Mouse (Mus musculus) testis, adult 2 months (tissue): Measurements from ENCODE around the gene Sart1. TPM values are rescaled to one million over a fixed set of nuclear protein-coding genes. Genes with fewer than 3 reads are reported as not detected.
"Not testable (repeated sequence)": the region's sequence is repeated elsewhere in the genome, so short reads cannot be mapped to it uniquely, and the experiment has no call there.

Experiments used
- H3K27ac ChIP-seq: fragments of 200-500 bp; 2 replicates; pipeline ENCODE4 v1.5.1; 2012; ENCODE audit warnings: low read depth, low read length; ENCODE audit not compliant: control insufficient read depth, insufficient read depth
- H3K27me3 ChIP-seq: fragments of 200-500 bp; 2 replicates; pipeline ENCODE4 v1.6.1; 2012; ENCODE audit warnings: mild to moderate bottlenecking, low read length, moderate library complexity; ENCODE audit not compliant: control insufficient read depth, insufficient read depth
- H3K36me3 ChIP-seq: fragments of 200-500 bp; 2 replicates; pipeline ENCODE4 v1.6.1; 2012; ENCODE audit warnings: mild to moderate bottlenecking, low read length; ENCODE audit not compliant: control insufficient read depth, insufficient read depth
- H3K4me1 ChIP-seq: fragments of 200-500 bp; 2 replicates; pipeline ENCODE4 v1.6.1; 2012; ENCODE audit warnings: low read length; ENCODE audit not compliant: control insufficient read depth, insufficient read depth
- H3K4me3 ChIP-seq: fragments of 200-500 bp; 2 replicates; pipeline ENCODE4 v1.5.1; 2012; ENCODE audit warnings: low read depth, mild to moderate bottlenecking, low read length, moderate library complexity, mixed read lengths; ENCODE audit not compliant: control insufficient read depth
- CTCF ChIP-seq: fragments of 200-500 bp; IDR thresholded peaks from 2 replicates; pipeline ENCODE4 v1.5.1; 2012; ENCODE audit warnings: low read depth, mild to moderate bottlenecking, inconsistent platforms, low read length, moderate library complexity; ENCODE audit not compliant: control insufficient read depth, insufficient read depth, insufficient replicate concordance
- POLR2A ChIP-seq: fragments of 200-500 bp; IDR thresholded peaks from 2 replicates; pipeline ENCODE4 v1.6.1; 2012; ENCODE audit warnings: low read depth, mild to moderate bottlenecking, inconsistent platforms, low read length, moderate library complexity; ENCODE audit not compliant: control insufficient read depth
- polyA plus RNA-seq: library from polyadenylated mRNA; depleted of rRNA; stranded (reverse); fragments of >200 nt; gene quantifications from 2 replicates; pipeline ENCODE4 v1.2.3, GENCODE M21; 2012

The Sart1 gene
- polyA plus RNA-seq, 1 experiment: 32.8 TPM

DNA sequence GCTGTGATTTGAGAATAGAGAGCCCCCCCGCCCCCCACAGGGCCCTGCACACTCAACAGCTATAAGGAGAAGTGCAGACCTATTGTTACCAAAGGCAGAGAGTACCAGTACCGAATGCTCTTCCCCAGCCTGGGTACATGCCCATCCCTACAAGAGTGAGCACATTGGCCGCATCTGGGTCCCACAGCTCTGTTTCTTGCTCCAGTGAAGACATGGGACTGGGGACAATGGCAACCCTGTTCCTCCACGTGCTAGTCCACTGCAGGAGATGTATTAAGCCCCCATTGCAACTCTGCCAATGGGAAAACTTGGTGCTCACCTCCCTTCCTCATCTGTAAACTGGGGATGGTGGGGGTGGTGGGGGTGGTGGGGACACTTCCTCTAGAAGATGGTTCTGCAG is 25.3 kb upstream of the Sart1 start:
- Histone ChIP-seq H3K4me1 (peaks cover 9% of the 10 kb centered on the region), H3K4me3 (no peak overlapping the region), H3K27ac (no peak overlapping the region), H3K27me3 (no peaks in the 10 kb centered on the region), H3K36me3 (no peaks in the 10 kb centered on the region)
- TF ChIP-seq POLR2A: no peak
- no peak for TF ChIP-seq CTCF

DNA sequence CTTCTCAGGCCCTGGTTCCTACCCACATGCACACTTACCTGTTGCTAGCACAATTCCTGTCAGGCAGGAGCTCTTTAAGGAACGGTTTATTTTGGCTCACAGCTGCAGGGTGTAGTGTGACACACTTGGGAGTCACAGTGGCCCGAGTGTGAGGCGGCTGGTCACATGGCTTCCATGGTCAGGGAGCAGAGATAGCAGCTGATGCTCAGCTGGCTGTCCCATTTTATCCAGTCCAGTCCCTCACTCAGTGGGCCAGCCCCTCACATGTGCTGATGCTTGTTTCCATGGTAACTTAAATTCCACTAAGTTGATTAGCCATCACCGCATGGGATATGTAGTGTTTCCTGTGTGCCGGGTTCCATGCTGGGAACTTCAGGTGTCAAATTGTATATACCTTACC is 23.5 kb upstream of the Sart1 start:
- H3K27me3 ChIP-seq: no peaks in the 10 kb centered on the region
- H3K4me1 ChIP-seq: peaks cover 9% of the 10 kb centered on the region
- no peak overlapping the region for H3K27ac ChIP-seq
- H3K36me3 ChIP-seq: no peaks in the 10 kb centered on the region
- no peak overlapping the region for H3K4me3 ChIP-seq
- TF ChIP-seq CTCF (no peak), POLR2A (no peak)

DNA sequence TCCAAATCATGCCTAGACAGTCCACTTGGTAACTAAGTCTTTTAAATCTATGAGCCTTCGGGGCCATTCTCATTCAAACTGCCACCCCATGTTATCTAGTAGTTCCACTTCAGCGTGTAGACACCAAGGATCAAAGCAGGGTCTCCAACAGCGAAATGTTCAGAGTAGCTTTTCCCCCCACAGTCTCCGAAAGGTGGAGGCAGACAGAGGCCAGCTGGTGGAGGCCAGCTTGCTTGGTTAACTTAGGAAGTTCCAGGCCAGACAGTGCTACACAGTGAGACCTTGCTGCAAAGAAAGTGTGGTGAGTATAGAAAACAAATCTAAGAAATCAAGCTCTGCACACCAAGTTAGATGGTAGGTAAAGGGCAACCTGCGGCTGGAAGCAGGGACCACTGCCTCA is 22.1 kb upstream of the Sart1 start:
- no peaks in the 10 kb centered on the region for H3K27me3 ChIP-seq
- peaks cover 11% of the 10 kb centered on the region for H3K4me1 ChIP-seq
- TF ChIP-seq POLR2A: no peak
- TF ChIP-seq CTCF: no peak
- no peak overlapping the region for H3K27ac ChIP-seq
- no peaks in the 10 kb centered on the region for H3K36me3 ChIP-seq
- no peak overlapping the region for H3K4me3 ChIP-seq

DNA sequence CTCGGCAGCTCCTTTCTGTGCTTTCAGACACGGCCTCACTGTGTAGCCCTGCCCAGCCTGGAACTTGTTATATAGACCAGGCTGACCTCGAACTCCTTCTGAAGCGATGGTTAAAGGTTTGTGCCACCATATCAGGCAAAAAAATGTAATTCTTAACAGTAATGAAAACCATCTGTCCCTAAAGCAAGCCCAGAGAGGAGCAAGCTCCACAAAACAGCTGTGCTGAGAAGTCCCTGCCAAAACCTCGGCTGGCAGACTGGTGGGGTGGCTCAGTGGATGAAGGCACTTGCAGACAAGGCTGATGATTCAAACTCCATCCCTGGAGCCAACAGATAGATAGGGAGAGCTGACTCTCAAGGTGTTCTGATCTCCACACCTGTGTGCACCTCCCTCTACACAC is 20.6 kb upstream of the Sart1 start:
- no peaks in the 10 kb centered on the region for H3K27me3 ChIP-seq
- peak overlapping the region; percentile 23; the same call in 1 of the 2 replicates for H3K27ac ChIP-seq
- H3K36me3 ChIP-seq: no peaks in the 10 kb centered on the region
- TF ChIP-seq POLR2A (no peak), CTCF (no peak)
- H3K4me1 ChIP-seq: peaks cover 7% of the 10 kb centered on the region
- H3K4me3 ChIP-seq: no peak overlapping the region

DNA sequence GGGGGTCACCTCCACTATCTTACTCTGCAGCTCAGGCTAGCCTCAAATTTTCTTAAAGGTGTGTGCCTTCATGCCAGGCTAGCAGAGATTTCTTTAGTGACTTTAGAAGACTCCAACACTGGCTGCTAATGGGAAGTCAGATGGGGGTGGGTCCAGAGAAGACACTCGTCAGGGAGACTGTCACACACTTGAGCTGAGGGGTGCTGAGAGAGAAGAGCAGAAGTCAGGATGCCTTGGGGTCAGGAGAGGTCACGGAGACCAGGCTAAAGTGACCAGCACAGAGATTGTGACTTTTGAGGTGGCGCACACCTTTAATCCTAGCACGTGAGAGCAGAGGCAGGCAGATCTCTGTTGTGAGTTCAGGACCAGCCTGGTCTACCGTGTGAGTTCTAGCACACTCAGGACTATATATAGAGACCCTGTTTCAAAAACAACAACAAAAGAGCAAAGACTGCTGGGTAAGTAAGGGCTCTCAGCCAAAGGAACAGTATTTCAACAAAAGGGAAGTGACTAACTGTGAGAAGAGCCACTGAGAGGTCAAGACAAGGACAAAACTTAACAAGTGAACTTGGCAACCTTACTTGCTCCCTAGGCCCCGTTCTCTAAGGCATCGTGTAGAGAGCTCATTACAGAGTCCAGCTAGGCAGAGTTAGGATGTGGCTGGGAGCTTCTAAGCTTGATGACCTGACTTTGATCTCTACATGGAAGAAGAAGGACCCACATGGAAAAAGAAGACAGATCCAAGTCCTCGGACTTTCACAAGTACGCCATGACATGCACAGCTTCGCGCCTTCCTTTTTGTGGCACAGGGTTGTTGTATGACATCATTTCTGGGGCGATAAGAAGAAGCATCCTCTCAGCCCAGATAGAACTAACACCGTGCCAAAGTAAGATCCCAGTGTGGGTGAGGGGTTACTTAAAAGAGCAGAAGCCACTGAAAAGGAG is 19.8 kb upstream of the Sart1 start:
- H3K4me3 ChIP-seq: no peak overlapping the region

DNA sequence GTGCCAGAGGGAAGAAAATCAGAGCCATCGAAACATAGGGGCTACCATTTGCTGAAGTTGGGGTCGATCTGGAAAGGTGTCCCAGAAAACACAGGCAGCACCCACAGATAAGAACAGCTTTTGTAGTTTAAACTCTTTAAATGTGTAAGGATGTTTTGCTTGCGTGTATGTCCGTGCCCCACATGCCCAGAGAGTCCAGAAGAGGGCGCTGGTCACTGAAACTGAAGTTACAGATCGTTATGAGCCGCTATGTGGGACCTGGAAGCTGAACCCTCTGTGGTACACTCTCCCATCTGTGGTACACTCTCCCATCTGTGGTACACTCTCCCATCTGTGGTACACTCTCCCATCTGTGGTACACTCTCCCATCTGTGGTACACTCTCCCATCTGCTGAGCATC is 18.6 kb upstream of the Sart1 start:
- peak overlapping the region; percentile 70 for H3K4me3 ChIP-seq
- TF ChIP-seq POLR2A: no peak
- TF ChIP-seq CTCF: peak; percentile 64; the same call in 1 of the 2 replicates
- peaks cover 12% of the 10 kb centered on the region for H3K4me1 ChIP-seq

More for the DNA sequence above, 19.8 kb upstream of the Sart1 start:
- TF ChIP-seq CTCF (no peak), POLR2A (no peak)
- Histone ChIP-seq H3K36me3 (no peaks in the 10 kb centered on the region), H3K4me1 (peaks cover 7% of the 10 kb centered on the region), H3K27me3 (no peaks in the 10 kb centered on the region), H3K27ac (peak overlapping the region; percentile 23; the same call in 1 of the 2 replicates)

DNA sequence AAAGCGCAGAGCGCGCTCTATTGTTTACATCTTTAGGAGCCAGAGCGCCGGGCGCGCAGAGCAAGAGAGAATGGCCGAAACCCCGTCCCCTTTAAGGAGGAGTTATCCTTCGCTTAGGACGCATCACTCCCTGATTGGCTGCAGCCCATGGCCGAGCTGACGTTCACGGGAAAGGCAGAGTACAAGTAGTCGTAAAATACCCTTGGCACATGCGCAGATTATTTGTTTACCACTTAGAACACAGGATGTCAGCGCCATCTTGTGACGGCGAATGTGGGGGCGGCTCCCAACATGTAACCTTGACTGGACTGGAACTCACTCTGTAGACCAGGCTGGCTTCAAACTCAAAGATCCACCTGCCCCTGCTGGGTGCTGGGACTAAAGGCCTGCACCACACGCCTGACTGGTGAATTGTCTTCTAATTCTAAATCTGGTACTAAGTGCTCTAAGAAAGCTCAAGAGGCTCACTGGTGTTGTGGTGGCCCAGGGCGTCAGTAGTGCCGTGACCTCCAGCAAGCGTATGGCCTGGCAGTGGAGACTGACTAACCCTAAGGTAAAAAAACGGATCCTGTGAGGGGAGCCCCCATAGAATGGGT is 18.1 kb upstream of the Sart1 start:
- H3K36me3 ChIP-seq, H3K27me3 ChIP-seq: not testable (repeated sequence)
- Histone ChIP-seq H3K4me1 (peaks cover 13% of the 10 kb centered on the region), H3K27ac (peak overlapping the region; percentile 93), H3K4me3 (peak overlapping the region; percentile 70)

More for the DNA sequence above, 18.6 kb upstream of the Sart1 start:
- H3K36me3 ChIP-seq: no peaks in the 10 kb centered on the region
- no peaks in the 10 kb centered on the region for H3K27me3 ChIP-seq
- H3K27ac ChIP-seq: peak overlapping the region; percentile 93

DNA sequence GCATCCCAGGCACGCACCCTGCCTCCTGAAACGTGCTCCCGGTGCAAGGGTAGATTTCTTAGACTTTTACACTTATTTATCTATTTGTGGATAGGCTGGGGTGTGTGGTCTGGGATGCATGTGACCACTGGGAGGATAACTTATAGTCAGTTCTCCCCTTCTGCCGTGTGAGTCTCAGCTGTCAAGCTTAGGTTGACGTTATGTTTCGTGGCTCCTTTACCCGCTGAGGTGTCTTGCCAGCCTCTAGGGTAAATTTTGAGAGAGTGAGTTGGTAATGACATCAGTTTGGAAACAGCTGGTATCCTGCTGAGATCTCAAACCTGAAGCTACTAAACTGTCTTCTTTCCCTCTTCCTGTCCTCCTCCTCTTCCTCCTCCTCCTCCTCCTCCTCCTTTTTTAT is 17.4 kb upstream of the Sart1 start:
- H3K27ac ChIP-seq: peak overlapping the region; percentile 52; the same call in 1 of the 2 replicates
- H3K4me1 ChIP-seq: peaks cover 13% of the 10 kb centered on the region
- H3K4me3 ChIP-seq: peak overlapping the region; percentile 45
- TF ChIP-seq POLR2A: no peak
- TF ChIP-seq CTCF: no peak
- no peaks in the 10 kb centered on the region for H3K36me3 ChIP-seq
- H3K27me3 ChIP-seq: no peaks in the 10 kb centered on the region
